Mouse (Mus musculus) liver, adult 2 months (tissue): ENCODE measurements around the gene Map3k5. TPM values are rescaled to one million over a fixed set of nuclear protein-coding genes. Genes with fewer than 3 reads are reported as not detected.
A peak's percentile ranks its signal among the peaks of the same experiment; 100 is the strongest.

Experiments used
- DNase-seq: peaks from one replicate; pipeline ENCODE4 v3.0.0-alpha.2; 2011; ENCODE audit warnings: low read depth, low spot score; ENCODE audit errors: extremely low read depth
- H3K27ac ChIP-seq: fragments of 200-500 bp; replicated peaks from 2 replicates; pipeline ENCODE4 v1.5.1; 2012; ENCODE audit warnings: low read depth, mild to moderate bottlenecking, control low read depth, inconsistent platforms, low read length; ENCODE audit not compliant: insufficient read depth
- H3K27me3 ChIP-seq: fragments of 200-500 bp; 2 replicates; pipeline ENCODE4 v1.6.1; 2012; ENCODE audit warnings: mild to moderate bottlenecking, moderate library complexity, low read length, inconsistent platforms; ENCODE audit not compliant: control insufficient read depth, insufficient read depth
- H3K36me3 ChIP-seq: fragments of 200-500 bp; 2 replicates; pipeline ENCODE4 v1.6.1; 2012; ENCODE audit warnings: low read length, inconsistent platforms; ENCODE audit not compliant: control insufficient read depth, insufficient read depth
- H3K4me1 ChIP-seq: fragments of 200-500 bp; 2 replicates; pipeline ENCODE4 v1.6.1; 2011; ENCODE audit warnings: low read length; ENCODE audit not compliant: control insufficient read depth, insufficient read depth
- H3K4me3 ChIP-seq: fragments of 200-500 bp; 2 replicates; pipeline ENCODE4 v1.5.1; 2011; ENCODE audit warnings: low read depth, mild to moderate bottlenecking, control low read depth, low read length, moderate library complexity; ENCODE audit not compliant: insufficient read depth
- H3K79me2 ChIP-seq: fragments of 200-500 bp; 2 replicates; pipeline ENCODE4 v1.6.1; 2012; ENCODE audit warnings: inconsistent platforms, mild to moderate bottlenecking, low read length, moderate library complexity; ENCODE audit not compliant: control insufficient read depth, insufficient read depth
- H3K9ac ChIP-seq: fragments of 200-500 bp; 2 replicates; pipeline ENCODE4 v1.6.1; 2012; ENCODE audit warnings: low read depth, mild to moderate bottlenecking, control low read depth, inconsistent platforms, low read length
- CTCF ChIP-seq: fragments of 200-500 bp; IDR thresholded peaks from 2 replicates; pipeline ENCODE4 v1.5.1; 2011; ENCODE audit warnings: low read depth, low read length, control low read depth
- POLR2A ChIP-seq: fragments of 200-500 bp; IDR thresholded peaks from 2 replicates; pipeline ENCODE4 v1.6.1; 2011; ENCODE audit warnings: low read length, control low read depth; ENCODE audit not compliant: insufficient read depth; ENCODE audit errors: extremely low read depth
- WGBS: fragments of 180-500 bp; shearing (Covaris S2); methylation state at CpG from one replicate; pipeline ENCODE4 v1.1.7; 2018; 5-methylcytosine and 5-hydroxymethylcytosine counted together
- polyA plus RNA-seq: library from polyadenylated mRNA; depleted of rRNA; stranded (reverse); fragments of >200 nt; gene quantifications from 2 replicates; pipeline ENCODE4 v1.2.3, GENCODE M21; 2012
- total RNA-seq: library from RNA; depleted of rRNA; stranded (reverse); fragments of >200 nt; gene quantifications from 2 replicates; pipeline ENCODE4 v1.2.3, GENCODE M21; 2014

Map3k5 gene
- total and polyA plus RNA-seq, 2 experiments = 2.9 to 25.4 TPM

GRCm38 (mm10) chr10:20112026-20112973 lies 178.0 kb downstream of the Map3k5 start:
- H3K27me3 ChIP-seq = no peaks in the 10 kb centered on the region
- H3K4me3 ChIP-seq = no peak overlapping the region
- no peak for TF ChIP-seq POLR2A
- TF ChIP-seq CTCF = no peak
- no peaks in the 10 kb centered on the region for H3K4me1 ChIP-seq
- no peak overlapping the region for H3K9ac ChIP-seq
- H3K79me2 ChIP-seq = no peaks in the 10 kb centered on the region
- peaks cover 14% of the 10 kb centered on the region for H3K36me3 ChIP-seq
- no peak for DNase-seq
- no peak overlapping the region for H3K27ac ChIP-seq
- 94% methylated on average over 18 of the region's 18 CpGs for WGBS

- 86% methylated on average over 15 of the region's 15 CpGs for WGBS
- peak; percentile 28 for DNase-seq
- H3K4me3 ChIP-seq = no peak overlapping the region
These were observed 185.5 kb downstream of the Map3k5 start for GRCm38 (mm10) chr10:20119504-20120425.

GRCm38 (mm10) chr10:20121981-20122380 lies 187.7 kb downstream of the Map3k5 start:
- no peaks in the 10 kb centered on the region for H3K4me1 ChIP-seq
- H3K79me2 ChIP-seq = no peaks in the 10 kb centered on the region
- no peaks in the 10 kb centered on the region for H3K27me3 ChIP-seq
- peaks cover 18% of the 10 kb centered on the region for H3K36me3 ChIP-seq
- H3K27ac ChIP-seq = no peak overlapping the region
- TF ChIP-seq CTCF = no peak
- no peak for TF ChIP-seq POLR2A
- H3K4me3 ChIP-seq = no peak overlapping the region
- DNase-seq = no peak
- H3K9ac ChIP-seq = no peak overlapping the region
- WGBS = 92% methylated on average over 4 of the region's 4 CpGs

More at GRCm38 (mm10) chr10:20119504-20120425, 185.5 kb downstream of the Map3k5 start:
- Histone ChIP-seq H3K9ac (no peak overlapping the region), H3K79me2 (no peaks in the 10 kb centered on the region), H3K36me3 (peaks cover 15% of the 10 kb centered on the region; the same call in 1 of the 2 replicates), H3K27ac (no peak overlapping the region), H3K4me1 (no peaks in the 10 kb centered on the region), H3K27me3 (no peaks in the 10 kb centered on the region)
- TF ChIP-seq CTCF (no peak), POLR2A (no peak)

- H3K27ac ChIP-seq = no peak overlapping the region
- no peak for TF ChIP-seq CTCF
- no peak for TF ChIP-seq POLR2A
- no peaks in the 10 kb centered on the region for H3K4me1 ChIP-seq
- 55% methylated on average over 9 of the region's 9 CpGs for WGBS
- H3K27me3 ChIP-seq = no peaks in the 10 kb centered on the region
- H3K9ac ChIP-seq = no peak overlapping the region
- H3K4me3 ChIP-seq = no peak overlapping the region
- no peaks in the 10 kb centered on the region for H3K79me2 ChIP-seq
- DNase-seq = peak; percentile 14
- H3K36me3 ChIP-seq = peaks cover 26% of the 10 kb centered on the region
These were observed 189.1 kb downstream of the Map3k5 start for GRCm38 (mm10) chr10:20123401-20123800.

DNA sequence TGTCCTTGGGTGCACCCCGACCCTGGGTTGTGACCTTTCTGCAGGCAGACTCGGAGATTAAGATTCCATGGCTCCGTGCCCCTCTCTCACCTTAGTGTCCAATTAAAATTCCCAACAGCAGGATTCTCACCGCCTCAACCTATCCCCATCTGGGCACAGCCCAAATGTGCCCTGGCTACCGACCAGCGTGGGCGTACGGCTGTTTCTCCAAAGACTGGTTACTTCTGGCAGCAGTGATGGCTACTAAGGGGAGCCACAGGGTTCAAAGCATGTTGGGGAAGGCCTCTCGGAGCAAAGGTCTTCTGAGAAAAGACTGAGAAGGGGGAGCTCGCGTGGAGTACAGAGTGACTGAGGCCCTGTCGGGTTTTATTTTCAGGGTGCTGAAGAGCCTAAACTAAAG lies 190.3 kb downstream of the Map3k5 start:
- Histone ChIP-seq H3K36me3 (peaks cover 30% of the 10 kb centered on the region), H3K79me2 (no peaks in the 10 kb centered on the region), H3K4me1 (no peaks in the 10 kb centered on the region), H3K9ac (no peak overlapping the region), H3K4me3 (no peak overlapping the region), H3K27me3 (no peaks in the 10 kb centered on the region), H3K27ac (no peak overlapping the region)
- TF ChIP-seq POLR2A (no peak), CTCF (no peak)
- 86% methylated on average over 12 of the region's 12 CpGs for WGBS
- DNase-seq = no peak
